Mouse (Mus musculus): ENCODE results near the gene Nt5c3. TPM values are rescaled to one million over a fixed set of nuclear protein-coding genes. Genes with fewer than 3 reads are reported as not detected.

The Nt5c3 gene
- polyA plus RNA-seq, 1 experiment from 2014 or later, result 67.9 TPM

- H3K4me2 ChIP-seq (replicated peaks; ENCODE audit: low read depth, low read length), result no peak overlapping the region
Observed at GRCm38 (mm10) chr6:56848974-56849373, 74.8 kb downstream of the Nt5c3 start.

GRCm38 (mm10) chr6:56844365-56844764 is 79.4 kb downstream of the Nt5c3 start:
- WGBS, result 95% methylated on average over 2 of the region's 2 CpGs
- 0 out of 2 replicates have a peak, but pooled peaks cover 3% of the 10 kb centered on the region for H3K36me3 ChIP-seq (ENCODE audit: insufficient read depth, low read length)
- H3K9ac ChIP-seq (replicated peaks; ENCODE audit: low read length), result no peak overlapping the region
- no peaks in the 10 kb centered on the region for H3K9me3 ChIP-seq (ENCODE audit: low read length)
- no peak overlapping the region for H3K4me3 ChIP-seq (ENCODE audit: low read length)
- no peak overlapping the region for H3K27ac ChIP-seq (ENCODE audit: low read length)
- no peak for ATAC-seq (ENCODE audit: low FRiP score, low TSS enrichment)
- H3K4me2 ChIP-seq (replicated peaks; ENCODE audit: low read depth, low read length), result no peak overlapping the region
- no peaks in the 10 kb centered on the region for H3K27me3 ChIP-seq (ENCODE audit: insufficient read depth, low read length)
- H3K4me1 ChIP-seq (ENCODE audit: insufficient read depth, low read length), result no peaks in the 10 kb centered on the region

More at GRCm38 (mm10) chr6:56848974-56849373, 74.8 kb downstream of the Nt5c3 start:
- no peaks in the 10 kb centered on the region for H3K4me1 ChIP-seq (ENCODE audit: insufficient read depth, low read length)
- 94% methylated on average over 3 of the region's 3 CpGs for WGBS
- H3K27me3 ChIP-seq (ENCODE audit: insufficient read depth, low read length), result no peaks in the 10 kb centered on the region
- H3K27ac ChIP-seq (ENCODE audit: low read length), result no peak overlapping the region
- peaks cover 20% of the 10 kb centered on the region; the same call in 1 of the 2 replicates for H3K36me3 ChIP-seq (ENCODE audit: insufficient read depth, low read length)
- no peak for ATAC-seq (ENCODE audit: low FRiP score, low TSS enrichment)
- H3K9ac ChIP-seq (replicated peaks; ENCODE audit: low read length), result no peak overlapping the region
- H3K4me3 ChIP-seq (ENCODE audit: low read length), result no peak overlapping the region
- no peaks in the 10 kb centered on the region for H3K9me3 ChIP-seq (ENCODE audit: low read length)

GRCm38 (mm10) chr6:56843229-56843628 is 80.5 kb downstream of the Nt5c3 start:
- Histone ChIP-seq H3K4me2 (replicated peaks; ENCODE audit: low read depth, low read length) (no peak overlapping the region), H3K9me3 (ENCODE audit: low read length) (no peaks in the 10 kb centered on the region), H3K27ac (ENCODE audit: low read length) (no peak overlapping the region), H3K36me3 (ENCODE audit: insufficient read depth, low read length) (0 out of 2 replicates have a peak, but pooled peaks cover 3% of the 10 kb centered on the region), H3K4me1 (ENCODE audit: insufficient read depth, low read length) (no peaks in the 10 kb centered on the region), H3K4me3 (ENCODE audit: low read length) (no peak overlapping the region), H3K9ac (replicated peaks; ENCODE audit: low read length) (no peak overlapping the region), H3K27me3 (ENCODE audit: insufficient read depth, low read length) (no peaks in the 10 kb centered on the region)
- ATAC-seq (ENCODE audit: low FRiP score, low TSS enrichment), result no peak
- 79% methylated on average over 3 of the region's 3 CpGs for WGBS

- Histone ChIP-seq H3K27me3 (ENCODE audit: insufficient read depth, low read length) (no peaks in the 10 kb centered on the region), H3K4me2 (replicated peaks; ENCODE audit: low read depth, low read length) (no peak overlapping the region), H3K4me3 (ENCODE audit: low read length) (no peak overlapping the region), H3K27ac (ENCODE audit: low read length) (no peak overlapping the region), H3K9me3 (ENCODE audit: low read length) (no peaks in the 10 kb centered on the region), H3K36me3 (ENCODE audit: insufficient read depth, low read length) (peaks cover 21% of the 10 kb centered on the region), H3K9ac (replicated peaks; ENCODE audit: low read length) (no peak overlapping the region), H3K4me1 (ENCODE audit: insufficient read depth, low read length) (peaks cover 6% of the 10 kb centered on the region; the same call in 1 of the 2 replicates)
- no peak for ATAC-seq (ENCODE audit: low FRiP score, low TSS enrichment)
- 90% methylated on average over 3 of the region's 3 CpGs for WGBS
Observed at GRCm38 (mm10) chr6:56837621-56838020, 86.1 kb downstream of the Nt5c3 start.

- no peak overlapping the region for H3K9ac ChIP-seq (replicated peaks; ENCODE audit: low read length)
- H3K9me3 ChIP-seq (ENCODE audit: low read length), result no peaks in the 10 kb centered on the region
- peaks cover 6% of the 10 kb centered on the region; the same call in 1 of the 2 replicates for H3K4me1 ChIP-seq (ENCODE audit: insufficient read depth, low read length)
- H3K27ac ChIP-seq (ENCODE audit: low read length), result no peak overlapping the region
- WGBS, result 95% methylated on average over 12 of the region's 12 CpGs
- H3K4me3 ChIP-seq (ENCODE audit: low read length), result no peak overlapping the region
- no peak for ATAC-seq (ENCODE audit: low FRiP score, low TSS enrichment)
- no peak overlapping the region for H3K4me2 ChIP-seq (replicated peaks; ENCODE audit: low read depth, low read length)
- H3K27me3 ChIP-seq (ENCODE audit: insufficient read depth, low read length), result no peaks in the 10 kb centered on the region
- H3K36me3 ChIP-seq (ENCODE audit: insufficient read depth, low read length), result peaks cover 21% of the 10 kb centered on the region
Observed at GRCm38 (mm10) chr6:56837166-56837565, 86.6 kb downstream of the Nt5c3 start.

- peaks cover 20% of the 10 kb centered on the region for H3K36me3 ChIP-seq (ENCODE audit: insufficient read depth, low read length)
- no peak for ATAC-seq (ENCODE audit: low FRiP score, low TSS enrichment)
- no peaks in the 10 kb centered on the region for H3K27me3 ChIP-seq (ENCODE audit: insufficient read depth, low read length)
- WGBS, result 90% methylated on average over 10 of the region's 10 CpGs
- H3K9me3 ChIP-seq (ENCODE audit: low read length), result no peaks in the 10 kb centered on the region
- no peak overlapping the region for H3K27ac ChIP-seq (ENCODE audit: low read length)
- no peak overlapping the region for H3K4me2 ChIP-seq (replicated peaks; ENCODE audit: low read depth, low read length)
- no peak overlapping the region for H3K9ac ChIP-seq (replicated peaks; ENCODE audit: low read length)
- H3K4me1 ChIP-seq (ENCODE audit: insufficient read depth, low read length), result peaks cover 6% of the 10 kb centered on the region; the same call in 1 of the 2 replicates
- H3K4me3 ChIP-seq (ENCODE audit: low read length), result no peak overlapping the region
Observed at GRCm38 (mm10) chr6:56835532-56835931, 88.2 kb downstream of the Nt5c3 start.

GRCm38 (mm10) chr6:56834769-56835168 is 89.0 kb downstream of the Nt5c3 start:
- peaks cover 18% of the 10 kb centered on the region for H3K36me3 ChIP-seq (ENCODE audit: insufficient read depth, low read length)
- no peaks in the 10 kb centered on the region for H3K9me3 ChIP-seq (ENCODE audit: low read length)
- H3K27me3 ChIP-seq (ENCODE audit: insufficient read depth, low read length), result no peaks in the 10 kb centered on the region
- H3K27ac ChIP-seq (ENCODE audit: low read length), result no peak overlapping the region
- ATAC-seq (ENCODE audit: low FRiP score, low TSS enrichment), result no peak
- no peak overlapping the region for H3K9ac ChIP-seq (replicated peaks; ENCODE audit: low read length)
- peaks cover 6% of the 10 kb centered on the region; the same call in 1 of the 2 replicates for H3K4me1 ChIP-seq (ENCODE audit: insufficient read depth, low read length)
- H3K4me3 ChIP-seq (ENCODE audit: low read length), result no peak overlapping the region
- WGBS, result 62% methylated on average over 5 of the region's 5 CpGs
- H3K4me2 ChIP-seq (replicated peaks; ENCODE audit: low read depth, low read length), result no peak overlapping the region

GRCm38 (mm10) chr6:56832830-56833229 is 90.9 kb downstream of the Nt5c3 start:
- H3K4me3 ChIP-seq (ENCODE audit: low read length), result peak overlapping the region; percentile 79
- ATAC-seq (ENCODE audit: low FRiP score, low TSS enrichment), result no peak
- H3K9ac ChIP-seq (replicated peaks; ENCODE audit: low read length), result peak overlapping the region; percentile 93
- peaks cover 17% of the 10 kb centered on the region for H3K36me3 ChIP-seq (ENCODE audit: insufficient read depth, low read length)
- H3K4me2 ChIP-seq (replicated peaks; ENCODE audit: low read depth, low read length), result peak overlapping the region; percentile 68
- H3K27me3 ChIP-seq (ENCODE audit: insufficient read depth, low read length), result no peaks in the 10 kb centered on the region
- no peak overlapping the region for H3K27ac ChIP-seq (ENCODE audit: low read length)
- peaks cover 6% of the 10 kb centered on the region; the same call in 1 of the 2 replicates for H3K4me1 ChIP-seq (ENCODE audit: insufficient read depth, low read length)
- no peaks in the 10 kb centered on the region for H3K9me3 ChIP-seq (ENCODE audit: low read length)

GRCm38 (mm10) chr6:56832407-56832796 is 91.3 kb downstream of the Nt5c3 start:
- H3K4me1 ChIP-seq (ENCODE audit: insufficient read depth, low read length), result peaks cover 6% of the 10 kb centered on the region; the same call in 1 of the 2 replicates
- WGBS, result 2% methylated on average over 13 of the region's 15 CpGs
- peak; percentile 32; the same call in 1 of the 2 replicates for ATAC-seq (ENCODE audit: low FRiP score, low TSS enrichment)
- peak overlapping the region; percentile 93 for H3K9ac ChIP-seq (replicated peaks; ENCODE audit: low read length)
- H3K4me3 ChIP-seq (ENCODE audit: low read length), result peak overlapping the region; percentile 79
- H3K27me3 ChIP-seq (ENCODE audit: insufficient read depth, low read length), result no peaks in the 10 kb centered on the region
- peak overlapping the region; percentile 80 for H3K27ac ChIP-seq (ENCODE audit: low read length)
- no peaks in the 10 kb centered on the region for H3K9me3 ChIP-seq (ENCODE audit: low read length)
- H3K4me2 ChIP-seq (replicated peaks; ENCODE audit: low read depth, low read length), result peak overlapping the region; percentile 68
- H3K36me3 ChIP-seq (ENCODE audit: insufficient read depth, low read length), result peaks cover 14% of the 10 kb centered on the region

All from kidney, embryonic 16.5 days (tissue).